Mouse (Mus musculus) neural tube, embryonic 15.5 days (tissue): ENCODE data around the gene Cntrob. TPM values are rescaled to one million over a fixed set of nuclear protein-coding genes. Genes with fewer than 3 reads are reported as not detected.
A peak's percentile ranks its signal among the peaks of the same experiment; 100 is the strongest.

Source experiments
- ATAC-seq: fragments of 200-750 bp; cut with Nextera tagmentation; 2 replicates; pipeline ENCODE4 v1.8.0; 2017; ENCODE audit warnings: mild to moderate bottlenecking, moderate TSS enrichment, moderate library complexity; ENCODE audit not compliant: low FRiP score
- H3K27ac ChIP-seq: fragments of 300-500 bp; sonication (generic); replicated peaks from 2 replicates; pipeline ENCODE4 v1.5.1; 2015; ENCODE audit warnings: mild to moderate bottlenecking, inconsistent platforms
- H3K27me3 ChIP-seq: fragments of 300-500 bp; sonication (generic); replicated peaks from 2 replicates; pipeline ENCODE4 v1.6.1; 2015; ENCODE audit warnings: inconsistent platforms
- H3K36me3 ChIP-seq: fragments of 300-500 bp; sonication (generic); 2 replicates; pipeline ENCODE4 v1.6.1; 2015; ENCODE audit warnings: inconsistent platforms
- H3K4me1 ChIP-seq: fragments of 300-500 bp; sonication (generic); 2 replicates; pipeline ENCODE4 v1.6.1; 2015; ENCODE audit warnings: inconsistent platforms
- H3K4me2 ChIP-seq: fragments of 300-500 bp; sonication (generic); 2 replicates; pipeline ENCODE4 v1.6.1; 2015; ENCODE audit warnings: inconsistent platforms, mild to moderate bottlenecking, moderate library complexity
- H3K4me3 ChIP-seq: fragments of 300-500 bp; sonication (generic); replicated peaks from 2 replicates; pipeline ENCODE4 v1.5.1; 2015; ENCODE audit warnings: mild to moderate bottlenecking, inconsistent platforms
- H3K9ac ChIP-seq: fragments of 300-500 bp; sonication (generic); replicated peaks from 2 replicates; pipeline ENCODE4 v1.6.1; 2015; ENCODE audit warnings: mild to moderate bottlenecking, inconsistent platforms
- H3K9me3 ChIP-seq: fragments of 300-500 bp; sonication (generic); replicated peaks from 2 replicates; pipeline ENCODE4 v1.6.1; 2016; ENCODE audit warnings: inconsistent platforms
- WGBS: fragments of 180-500 bp; shearing (Covaris S2); methylation state at CpG from one replicate; pipeline ENCODE4 v1.1.7; 2015; ENCODE audit warnings: mixed read lengths; 5-methylcytosine and 5-hydroxymethylcytosine counted together
- polyA plus RNA-seq: library from polyadenylated mRNA; unstranded; fragments of >200 nt; fragmentation: Nextera tagmentation; extraction: Ambion mirVana; gene quantifications from 2 replicates; pipeline ENCODE4 v1.2.1, GENCODE M21; 2015

The Cntrob gene
- polyA plus RNA-seq, 1 experiment from 2014 or later = 14.5 TPM

GRCm38 (mm10) chr11:69334796-69335195 is 11.2 kb upstream of the Cntrob start:
- Histone ChIP-seq H3K36me3 (no peaks in the 10 kb centered on the region), H3K27me3 (no peaks in the 10 kb centered on the region), H3K27ac (no peak overlapping the region), H3K4me2 (no peak overlapping the region), H3K4me1 (peaks cover 28% of the 10 kb centered on the region), H3K4me3 (no peak overlapping the region), H3K9ac (no peak overlapping the region), H3K9me3 (no peaks in the 10 kb centered on the region)
- 81% methylated on average over 4 of the region's 4 CpGs for WGBS
- ATAC-seq = no peak

GRCm38 (mm10) chr11:69333922-69334321 is 10.3 kb upstream of the Cntrob start:
- H3K4me2 ChIP-seq = no peak overlapping the region
- WGBS = 62% methylated on average over 3 of the region's 3 CpGs
- H3K4me3 ChIP-seq = no peak overlapping the region
- H3K27me3 ChIP-seq = no peaks in the 10 kb centered on the region
- H3K4me1 ChIP-seq = peaks cover 24% of the 10 kb centered on the region
- no peaks in the 10 kb centered on the region for H3K36me3 ChIP-seq
- no peak overlapping the region for H3K9ac ChIP-seq
- ATAC-seq = no peak
- H3K9me3 ChIP-seq = no peaks in the 10 kb centered on the region
- H3K27ac ChIP-seq = no peak overlapping the region

- WGBS = 18% methylated on average over 8 of the region's 8 CpGs
- H3K27me3 ChIP-seq = peaks cover 2% of the 10 kb centered on the region
- H3K4me2 ChIP-seq = peak overlapping the region; percentile 73
- H3K4me1 ChIP-seq = peaks cover 24% of the 10 kb centered on the region
- H3K9me3 ChIP-seq = no peaks in the 10 kb centered on the region
- peak overlapping the region; percentile 87 for H3K27ac ChIP-seq
- no peak for ATAC-seq
- no peaks in the 10 kb centered on the region for H3K36me3 ChIP-seq
- H3K9ac ChIP-seq = no peak overlapping the region
- no peak overlapping the region for H3K4me3 ChIP-seq
Measured at GRCm38 (mm10) chr11:69332713-69333253, 9.2 kb upstream of the Cntrob start.

- Histone ChIP-seq H3K36me3 (no peaks in the 10 kb centered on the region), H3K27me3 (peaks cover 8% of the 10 kb centered on the region)
Measured at GRCm38 (mm10) chr11:69331929-69332405, 8.4 kb upstream of the Cntrob start.

GRCm38 (mm10) chr11:69331152-69331551 is 7.6 kb upstream of the Cntrob start:
- peaks cover 8% of the 10 kb centered on the region for H3K27me3 ChIP-seq
- peak overlapping the region; percentile 73 for H3K4me2 ChIP-seq
- no peak overlapping the region for H3K9ac ChIP-seq
- H3K27ac ChIP-seq = peak overlapping the region; percentile 87
- no peaks in the 10 kb centered on the region for H3K36me3 ChIP-seq
- H3K9me3 ChIP-seq = no peaks in the 10 kb centered on the region
- 88% methylated on average over 6 of the region's 6 CpGs for WGBS
- peak overlapping the region; percentile 45; the same call in 1 of the 2 replicates for H3K4me3 ChIP-seq
- no peak for ATAC-seq
- peaks cover 37% of the 10 kb centered on the region for H3K4me1 ChIP-seq

More at GRCm38 (mm10) chr11:69331929-69332405, 8.4 kb upstream of the Cntrob start:
- H3K9me3 ChIP-seq = no peaks in the 10 kb centered on the region
- under 1% methylated on average over 24 of the region's 24 CpGs for WGBS
- peak overlapping the region; percentile 87 for H3K27ac ChIP-seq
- H3K4me3 ChIP-seq = peak overlapping the region; percentile 45
- peak overlapping the region; percentile 73 for H3K4me2 ChIP-seq
- ATAC-seq = peak; percentile 78
- peak overlapping the region; percentile 59 for H3K9ac ChIP-seq
- H3K4me1 ChIP-seq = peaks cover 29% of the 10 kb centered on the region

- H3K4me1 ChIP-seq = peaks cover 56% of the 10 kb centered on the region
- no peak for ATAC-seq
- H3K27ac ChIP-seq = no peak overlapping the region
- H3K9ac ChIP-seq = no peak overlapping the region
- WGBS = 91% methylated on average over 6 of the region's 6 CpGs
- no peaks in the 10 kb centered on the region for H3K36me3 ChIP-seq
- no peak overlapping the region for H3K4me2 ChIP-seq
- no peak overlapping the region for H3K4me3 ChIP-seq
- H3K9me3 ChIP-seq = no peaks in the 10 kb centered on the region
- peaks cover 8% of the 10 kb centered on the region for H3K27me3 ChIP-seq
Measured at GRCm38 (mm10) chr11:69328517-69328916, 4.9 kb upstream of the Cntrob start.

- Histone ChIP-seq H3K4me3 (no peak overlapping the region), H3K27me3 (peaks cover 8% of the 10 kb centered on the region), H3K4me1 (peaks cover 58% of the 10 kb centered on the region), H3K36me3 (no peaks in the 10 kb centered on the region), H3K9me3 (no peaks in the 10 kb centered on the region), H3K27ac (no peak overlapping the region), H3K9ac (no peak overlapping the region), H3K4me2 (no peak overlapping the region)
- 46% methylated on average over 6 of the region's 6 CpGs for WGBS
- ATAC-seq = no peak
Measured at GRCm38 (mm10) chr11:69327648-69328047, 4.1 kb upstream of the Cntrob start.

GRCm38 (mm10) chr11:69327157-69327442 is 3.5 kb upstream of the Cntrob start:
- H3K9ac ChIP-seq = no peak overlapping the region
- peaks cover 58% of the 10 kb centered on the region for H3K4me1 ChIP-seq
- WGBS = 13% methylated on average over 9 of the region's 9 CpGs

GRCm38 (mm10) chr11:69326408-69327156 is 3.0 kb upstream of the Cntrob start:
- Histone ChIP-seq H3K27me3 (peaks cover 8% of the 10 kb centered on the region), H3K9me3 (no peaks in the 10 kb centered on the region), H3K4me2 (peak overlapping the region; percentile 64), H3K4me1 (peaks cover 58% of the 10 kb centered on the region), H3K4me3 (peak overlapping the region; percentile 55), H3K9ac (peak overlapping the region; percentile 59), H3K36me3 (no peaks in the 10 kb centered on the region), H3K27ac (peak overlapping the region; percentile 38; the same call in 1 of the 2 replicates)
- ATAC-seq = 0 out of 2 replicates have a peak, but pooled peaks have one; percentile 15
- WGBS = under 1% methylated on average over 45 of the region's 45 CpGs

More at GRCm38 (mm10) chr11:69327157-69327442, 3.5 kb upstream of the Cntrob start:
- ATAC-seq = no peak
- H3K4me3 ChIP-seq = peak overlapping the region; percentile 55; the same call in 1 of the 2 replicates
- peaks cover 8% of the 10 kb centered on the region for H3K27me3 ChIP-seq
- no peak overlapping the region for H3K27ac ChIP-seq
- no peaks in the 10 kb centered on the region for H3K36me3 ChIP-seq
- no peaks in the 10 kb centered on the region for H3K9me3 ChIP-seq
- peak overlapping the region; percentile 64 for H3K4me2 ChIP-seq

- peaks cover 8% of the 10 kb centered on the region for H3K27me3 ChIP-seq
- H3K9me3 ChIP-seq = no peaks in the 10 kb centered on the region
- peak within 1 kb of the TSS; percentile 59 for H3K9ac ChIP-seq
- H3K27ac ChIP-seq = peak within 1 kb of the TSS; percentile 38; the same call in 1 of the 2 replicates
- peak; percentile 39 for ATAC-seq
- peak within 1 kb of the TSS; percentile 84 for H3K4me2 ChIP-seq
- WGBS = 12% methylated on average over 26 of the region's 26 CpGs
- H3K4me3 ChIP-seq = peak within 1 kb of the TSS; percentile 55
- no peaks in the 10 kb centered on the region for H3K36me3 ChIP-seq
- H3K4me1 ChIP-seq = peaks cover 56% of the 10 kb centered on the region
Measured at GRCm38 (mm10) chr11:69325628-69326407, 2.2 kb upstream of the Cntrob start, which contains the start of gene Kcnab3. Gene Kcnab3, plus strand, starts transcription at chr11:69326258.

GRCm38 (mm10) chr11:69324749-69325148 is 1.2 kb upstream of the Cntrob start:
- 85% methylated on average over 6 of the region's 6 CpGs for WGBS
- H3K4me1 ChIP-seq = peaks cover 58% of the 10 kb centered on the region
- peak overlapping the region; percentile 84 for H3K4me2 ChIP-seq
- ATAC-seq = no peak
- H3K9ac ChIP-seq = peak overlapping the region; percentile 75; the same call in 1 of the 2 replicates
- peaks cover 2% of the 10 kb centered on the region; the same call in 1 of the 2 replicates for H3K36me3 ChIP-seq
- no peak overlapping the region for H3K27ac ChIP-seq
- peak overlapping the region; percentile 66 for H3K4me3 ChIP-seq
- H3K27me3 ChIP-seq = peaks cover 8% of the 10 kb centered on the region
- H3K9me3 ChIP-seq = no peaks in the 10 kb centered on the region
